Mouse (Mus musculus) granulocyte monocyte progenitor cell, adult 5-6 weeks (primary cell): ENCODE measurements around the gene Vmn2r46. TPM values are rescaled to one million over a fixed set of nuclear protein-coding genes. Genes with fewer than 3 reads are reported as not detected.
"Not testable (repeated sequence)": the region's sequence is repeated elsewhere in the genome, so short reads cannot be mapped to it uniquely, and the experiment has no call there.

Experiments
- ATAC-seq: replicated peaks from 2 replicates; pipeline ENCODE4 v1.8.0; 2016; ENCODE audit warnings: mild to moderate bottlenecking, moderate TSS enrichment, inconsistent platforms; ENCODE audit not compliant: poor library complexity, severe bottlenecking
- total RNA-seq, 2 experiments: library from RNA; stranded (forward) in 1 of 2; stranded (reverse) in 1 of 2; fragments of 200-712, 200-1000 nt in 1 of 2; fragments of >200 nt in 1 of 2; fragmentation: Nextera tagmentation in 1 of 2; gene quantifications; 2 replicates each; pipeline ENCODE4 v1.2.3; 2014 to 2017

The Vmn2r46 gene
- total RNA-seq (2014; fragmentation: Nextera tagmentation) (not detected in 2 replicates), total RNA-seq (2017) (not detected in 2 replicates)

GRCm38 (mm10) chr7:9770471-9770870 is at the start of gene Vmn2r46:
Gene Vmn2r46, minus strand, starts transcription at chr7:9770571.
- not testable (repeated sequence) for ATAC-seq

Other genes starting within 250 kb of the Vmn2r46 start
- not detected in 2 replicates for gene Vmn2r47, start 70.8 kb upstream of the Vmn2r46 start, total RNA-seq (2014; fragmentation: Nextera tagmentation)
- not detected in 2 replicates for gene Vmn2r47, start 70.8 kb upstream of the Vmn2r46 start, total RNA-seq (2017)
- gene Vmn2r48, start 183.0 kb upstream of the Vmn2r46 start, total RNA-seq (2014; fragmentation: Nextera tagmentation): not detected in 2 replicates
- gene Vmn2r48, start 183.0 kb upstream of the Vmn2r46 start, total RNA-seq (2017): not detected in 2 replicates
- not detected in 2 replicates for gene Vmn2r49, start 221.7 kb upstream of the Vmn2r46 start, total RNA-seq (2014; fragmentation: Nextera tagmentation)
- gene Vmn2r49, start 221.7 kb upstream of the Vmn2r46 start, total RNA-seq (2017): not detected in 2 replicates